Mouse (Mus musculus): ENCODE measurements around the gene Bfar.
"Not testable (repeated sequence)": the region's sequence is repeated elsewhere in the genome, so short reads cannot be mapped to it uniquely, and the experiment has no call there.

The Bfar gene

DNA sequence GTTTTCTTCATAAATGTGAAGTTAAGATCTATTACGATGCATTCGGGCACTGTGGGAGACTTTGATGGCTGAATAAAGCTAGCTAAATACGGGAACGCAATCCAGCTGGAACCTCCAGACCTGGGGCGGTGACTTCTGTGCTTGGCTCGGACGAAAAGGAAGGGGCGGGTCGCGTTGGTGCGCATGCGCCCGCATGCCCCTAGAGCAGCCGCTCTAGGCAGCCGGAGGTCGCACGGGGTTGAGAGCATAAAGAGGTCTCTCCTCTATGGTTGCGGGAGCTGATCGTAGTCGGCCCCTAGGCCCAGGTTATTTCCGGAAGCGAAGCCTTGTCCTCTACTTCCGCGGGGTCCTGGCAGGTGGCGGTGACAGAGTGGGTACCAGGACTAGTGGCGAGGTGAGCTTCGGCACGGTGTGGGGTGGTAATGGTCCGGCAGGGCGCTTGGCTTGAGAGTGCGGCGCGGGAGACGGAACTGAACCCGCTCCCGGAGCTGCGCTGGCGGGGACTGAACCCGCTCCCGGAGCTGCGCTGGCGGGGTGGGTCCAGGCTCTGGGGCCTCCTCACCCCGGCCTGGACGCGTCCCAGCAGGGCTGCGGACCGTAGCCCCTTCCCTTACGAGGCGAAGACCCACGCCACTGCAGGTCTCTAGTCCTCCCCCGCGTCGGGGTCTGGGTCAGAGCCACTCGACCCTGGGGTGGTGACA lies at the start of gene Bfar, which contains the start of gene 3110001I22Rik:
Gene Bfar (plus strand): TSS at position 174 of the 701 bp plus-strand sequence.
Gene 3110001I22Rik (plus strand): TSS at position 245 of the 701 bp plus-strand sequence.
- DNase-seq (ENCODE audit: low spot score): peak; percentile 63

DNA sequence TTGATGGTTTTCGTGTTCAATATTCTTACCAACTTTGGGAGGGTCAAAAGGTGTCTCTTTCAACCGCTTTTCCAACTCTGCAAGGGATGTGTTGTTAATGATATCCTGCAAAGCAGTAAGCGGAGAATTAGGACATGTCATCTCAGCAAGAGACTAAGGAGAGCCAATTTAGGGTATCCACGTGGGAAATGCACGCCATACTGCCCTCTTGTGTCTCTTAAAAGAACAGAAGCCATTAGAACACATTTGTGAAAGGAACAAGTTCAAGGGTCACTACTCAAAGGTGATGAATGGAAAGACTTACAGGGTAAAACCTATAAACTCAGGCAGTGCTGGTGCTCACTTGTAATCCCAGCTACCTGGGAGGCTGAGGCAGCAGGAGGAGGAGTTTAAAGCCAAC lies 43.3 kb upstream of the Bfar start:
- no peak for DNase-seq (ENCODE audit: low spot score)

DNA sequence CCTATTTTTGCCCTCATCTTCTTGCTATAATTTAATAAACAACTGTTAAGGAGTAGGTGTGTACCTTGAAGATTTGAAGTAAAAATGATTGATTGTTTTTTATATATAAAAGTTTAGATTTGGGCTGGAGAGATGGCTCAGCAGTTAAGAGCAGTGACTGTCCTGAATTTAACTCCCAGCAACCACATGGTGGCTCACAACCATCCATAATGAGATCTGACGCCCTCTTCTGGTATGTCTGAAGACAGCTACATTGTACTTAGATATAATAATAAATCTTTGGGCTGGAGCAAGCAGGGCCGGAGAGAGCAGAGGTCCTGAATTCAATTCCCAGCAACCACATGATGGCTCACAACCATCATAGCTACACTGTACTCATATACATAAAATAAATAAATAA lies 33.5 kb upstream of the Bfar start:
- DNase-seq (ENCODE audit: low spot score): not testable (repeated sequence)

DNA sequence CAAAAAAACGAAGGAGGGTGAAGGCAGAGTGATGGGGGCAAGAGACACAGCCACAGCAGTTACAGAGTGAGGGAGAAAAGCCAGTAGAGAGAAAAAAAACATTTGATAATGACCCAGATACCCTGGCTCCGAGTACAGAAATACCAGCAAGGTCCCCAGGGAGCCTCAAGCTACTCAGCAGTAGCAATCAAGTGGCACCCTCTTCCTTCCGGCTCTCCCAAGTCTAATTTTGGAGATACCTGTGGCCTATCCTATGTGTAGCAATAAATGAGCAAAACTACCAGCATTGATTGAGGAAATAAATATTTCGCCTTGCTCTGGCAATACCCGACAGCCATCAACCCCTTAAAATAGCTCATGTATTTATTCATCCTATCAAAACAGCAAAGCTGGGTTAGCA lies 32.1 kb upstream of the Bfar start:
- no peak for DNase-seq (ENCODE audit: low spot score)

DNA sequence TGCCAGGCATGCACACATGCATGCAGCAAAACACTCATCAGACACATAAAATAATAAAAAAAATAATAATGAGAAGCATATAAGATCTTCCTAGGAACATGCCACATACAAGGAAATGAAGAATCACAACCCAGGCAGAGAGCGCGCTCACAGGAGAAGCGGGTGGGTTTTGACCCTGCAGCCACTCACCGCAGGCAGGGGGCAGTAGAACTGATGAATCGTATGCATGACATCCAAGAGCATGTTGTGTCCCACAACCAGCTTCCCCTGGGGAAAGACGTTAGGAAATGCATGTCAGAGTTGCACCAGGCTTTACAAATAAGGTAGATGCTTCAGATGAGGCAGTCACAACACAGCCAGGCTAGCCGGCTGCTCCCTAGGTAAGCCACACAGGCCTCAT lies 31.6 kb upstream of the Bfar start:
- DNase-seq (ENCODE audit: low spot score): no peak

DNA sequence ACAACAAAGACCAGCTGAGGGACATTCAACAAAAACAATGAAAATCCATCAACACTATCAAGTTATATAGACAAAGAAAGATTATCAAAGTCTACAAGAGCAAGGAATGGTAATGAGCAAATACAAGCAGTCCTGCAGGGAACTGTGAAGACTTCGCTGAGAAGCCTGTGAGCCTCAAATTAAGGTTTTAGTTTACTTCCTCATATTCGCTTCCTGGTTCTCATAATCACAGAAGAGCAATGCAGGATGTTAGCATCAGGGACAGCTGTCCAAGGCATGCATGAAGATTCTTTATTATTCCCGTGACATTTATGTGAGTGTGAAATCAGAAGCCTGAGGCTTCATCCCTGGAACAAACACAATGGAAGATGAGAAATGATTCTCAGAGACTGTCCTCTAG lies 27.2 kb upstream of the Bfar start:
- DNase-seq (ENCODE audit: low spot score): no peak

DNA sequence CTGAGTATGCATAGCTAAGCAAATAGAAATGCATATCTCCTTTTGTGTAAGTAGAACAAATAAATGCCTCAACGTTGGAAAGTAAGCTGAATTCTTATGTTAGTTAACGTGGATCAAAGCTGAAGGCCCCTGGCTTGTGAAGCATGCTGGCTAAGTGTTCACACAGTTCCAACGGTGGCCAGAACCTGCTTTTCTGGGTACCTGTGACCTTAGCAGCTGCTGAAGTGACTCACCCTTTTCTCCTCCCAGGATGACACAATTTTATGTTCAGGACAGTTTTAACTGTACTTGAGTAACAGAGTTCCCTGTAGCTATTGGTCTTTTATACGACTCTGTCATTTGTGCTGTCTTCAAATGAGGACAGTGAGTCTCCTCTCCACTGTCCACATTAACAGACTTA lies 25.7 kb upstream of the Bfar start:
- no peak for DNase-seq (ENCODE audit: low spot score)

DNA sequence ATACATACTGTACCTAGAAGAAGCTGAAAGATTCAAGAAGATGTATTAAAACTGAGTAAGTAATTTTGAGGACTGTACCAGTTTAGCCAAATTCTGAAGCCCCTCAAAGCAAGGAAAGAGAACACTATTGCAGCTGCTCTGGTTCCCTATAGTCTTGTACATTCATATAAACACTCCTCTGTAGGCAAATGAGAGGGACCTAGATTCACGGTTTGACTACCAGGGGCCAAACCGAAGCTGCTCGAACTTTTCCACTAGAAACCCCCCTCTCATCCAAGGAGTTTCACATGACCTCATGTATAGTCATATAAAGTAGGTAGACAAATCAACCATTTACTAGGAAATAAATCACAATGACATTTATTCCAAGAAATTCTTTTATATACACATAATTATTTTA lies 12.8 kb upstream of the Bfar start:
- DNase-seq (ENCODE audit: low spot score): no peak

DNA sequence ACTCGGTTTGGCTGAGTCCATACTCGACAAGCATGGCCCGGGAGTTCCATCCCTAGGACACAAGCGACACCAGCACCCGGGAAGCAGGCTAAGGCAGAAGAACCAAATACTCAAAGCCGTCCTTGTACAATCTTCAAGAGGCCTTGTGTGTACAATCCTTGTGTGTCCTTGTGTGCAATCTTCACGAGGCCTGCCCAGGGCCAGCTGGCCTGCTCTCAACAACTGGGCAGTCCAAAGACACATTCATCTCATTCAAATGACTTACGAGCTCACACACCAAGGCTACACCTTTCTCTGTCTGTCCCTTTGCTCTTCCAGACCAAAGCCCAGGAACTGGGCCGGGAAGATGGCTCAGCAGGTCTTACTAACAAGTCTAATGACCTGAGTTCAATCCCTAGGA lies 10.9 kb upstream of the Bfar start:
- no peak for DNase-seq (ENCODE audit: low spot score)

DNA sequence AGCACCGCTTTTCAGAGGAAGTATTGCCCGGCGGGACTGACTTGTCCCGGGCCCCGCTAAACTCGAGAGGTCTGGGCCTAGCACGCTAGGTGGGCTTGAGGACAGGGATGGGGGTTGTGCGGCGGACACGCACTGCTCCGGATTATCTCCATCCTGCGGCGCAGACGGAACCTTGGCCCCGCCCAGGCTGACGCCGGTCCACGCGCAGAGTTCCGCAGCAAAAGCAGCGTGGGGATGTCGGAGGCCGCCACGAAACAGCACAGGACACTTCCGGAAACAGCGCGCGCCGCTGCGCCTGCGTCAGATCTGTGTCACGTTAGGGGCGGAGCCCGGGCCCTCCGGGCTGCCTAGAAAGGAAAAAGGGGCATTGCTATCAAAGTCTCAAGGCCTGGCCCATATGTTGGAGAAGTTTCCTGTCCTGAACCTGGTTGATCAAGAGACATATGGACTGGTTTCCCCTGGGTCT lies 3.7 kb upstream of the Bfar start, which contains the start of gene Parn:
Gene Parn (minus strand): TSS at position 293 of the 466 bp plus-strand sequence.
- DNase-seq (ENCODE audit: low spot score): peak; percentile 76

DNA sequence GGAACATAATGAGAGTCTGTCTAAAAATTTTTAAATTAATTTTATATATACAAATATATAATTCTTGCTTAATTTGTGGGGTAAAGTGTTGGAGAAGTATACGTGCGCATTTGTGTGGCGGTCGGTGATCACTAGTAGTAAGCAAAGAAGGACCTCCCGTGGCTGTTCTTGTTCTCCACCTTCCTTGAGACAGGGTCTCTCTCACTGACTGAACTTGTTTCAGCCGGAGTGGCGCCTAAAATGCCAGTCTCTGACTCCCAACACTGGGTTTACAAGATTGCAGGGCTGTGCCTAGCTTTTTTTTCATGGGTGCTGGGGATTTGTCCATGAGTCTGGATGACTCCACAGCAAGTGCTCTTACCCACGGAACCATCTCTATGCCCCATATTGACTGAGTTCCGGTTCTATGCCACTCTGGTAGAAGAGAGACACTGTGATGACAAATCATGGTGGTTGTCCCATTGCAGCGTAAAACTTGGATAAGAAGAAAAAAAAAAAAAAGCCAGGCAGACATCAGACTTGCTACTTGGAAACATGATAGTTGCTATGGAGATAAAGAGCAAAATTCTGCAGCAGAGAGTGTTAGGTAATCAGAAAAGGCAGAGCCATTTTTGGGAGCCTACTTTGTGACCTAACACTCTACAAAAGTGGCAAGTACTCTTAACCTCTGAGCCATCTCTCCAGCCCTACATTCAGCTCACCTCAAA lies 3.1 kb upstream of the Bfar start:
- DNase-seq (ENCODE audit: low spot score): no peak

DNA sequence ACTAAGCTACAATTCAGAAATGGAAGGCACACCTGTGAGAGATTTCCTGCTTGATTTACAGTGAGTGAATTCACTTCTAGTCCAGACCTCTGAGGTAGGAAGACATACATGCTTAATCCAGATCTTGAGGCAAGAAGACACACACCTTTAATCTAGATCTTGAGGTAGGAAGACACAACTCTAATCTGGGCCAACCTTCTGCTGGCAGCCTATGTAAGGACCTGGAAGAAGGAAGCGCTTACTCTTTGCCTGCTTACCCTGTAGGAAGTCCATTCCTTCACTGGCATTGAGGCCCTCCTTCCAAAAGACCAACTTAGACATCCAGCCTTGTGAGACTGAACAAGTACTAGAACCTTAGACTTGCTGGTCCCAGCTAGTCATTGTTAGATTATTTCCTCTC lies 2.4 kb upstream of the Bfar start:
- no peak for DNase-seq (ENCODE audit: low spot score)

DNA sequence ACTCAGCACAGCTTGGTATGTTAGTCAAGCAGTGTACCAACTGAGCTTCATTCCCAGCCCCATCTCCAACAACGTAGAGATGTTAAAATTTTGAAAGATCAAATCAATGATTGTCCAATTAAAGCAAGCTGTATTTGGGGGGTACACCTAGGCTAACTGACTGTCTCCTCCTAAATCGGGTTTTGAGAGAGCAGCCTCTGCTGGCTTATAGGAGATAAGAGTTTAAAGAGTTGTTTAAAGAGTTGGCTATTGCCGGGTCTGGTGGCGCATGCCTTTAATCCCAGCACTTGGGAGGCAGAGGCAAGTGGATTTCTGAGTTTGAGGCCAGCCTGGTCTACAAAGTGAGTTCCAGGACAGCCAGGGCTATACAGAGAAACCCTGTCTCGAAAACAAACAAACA lies 762 bp upstream of the Bfar start:
- DNase-seq (ENCODE audit: low spot score): not testable (repeated sequence)

DNA sequence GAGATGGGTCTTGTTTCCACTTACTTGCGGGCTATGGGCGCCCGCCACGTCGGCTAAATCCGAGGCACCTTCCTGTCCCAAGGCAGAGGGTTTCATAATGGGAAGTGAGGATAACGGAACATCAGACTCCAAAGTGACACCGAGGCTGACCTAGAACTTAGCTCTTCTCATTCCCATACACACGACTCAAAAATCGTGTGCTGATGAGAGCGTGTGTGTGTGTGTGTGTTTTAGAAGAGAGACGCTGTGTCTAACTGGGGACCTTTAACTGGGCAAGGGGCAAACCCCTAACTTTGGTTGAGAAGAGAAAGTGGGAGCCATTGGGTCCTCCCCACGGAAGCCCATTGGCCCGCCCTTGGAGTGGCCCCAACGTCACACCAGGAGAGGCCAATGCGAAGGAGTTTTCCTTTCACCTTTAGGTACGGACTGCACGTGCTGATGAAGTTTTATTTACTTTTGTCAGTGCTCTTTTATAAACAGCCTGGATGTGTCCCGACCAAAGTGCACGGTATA lies 784 bp downstream of the Bfar start:
- DNase-seq (ENCODE audit: low spot score): no peak

DNA sequence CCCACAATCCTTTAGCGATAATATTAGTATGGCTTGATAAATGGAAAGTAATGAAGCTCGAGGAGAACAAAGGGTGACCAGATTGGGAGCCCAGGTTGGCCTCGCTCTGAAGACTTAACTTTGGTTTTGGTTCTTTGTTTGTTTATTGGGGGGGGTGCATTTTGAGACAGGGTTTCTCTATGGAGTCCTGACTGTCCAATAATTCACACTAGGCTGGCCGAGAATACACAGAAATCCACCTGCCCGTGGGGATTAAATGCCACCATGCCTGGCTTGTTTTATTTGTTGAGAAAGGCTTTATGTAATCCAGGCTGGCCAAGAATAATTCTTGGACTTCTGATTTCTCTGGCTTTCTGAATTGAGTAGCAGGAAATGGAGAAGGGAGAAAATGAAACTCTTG lies 1.5 kb downstream of the Bfar start:
- DNase-seq (ENCODE audit: low spot score): no peak

DNA sequence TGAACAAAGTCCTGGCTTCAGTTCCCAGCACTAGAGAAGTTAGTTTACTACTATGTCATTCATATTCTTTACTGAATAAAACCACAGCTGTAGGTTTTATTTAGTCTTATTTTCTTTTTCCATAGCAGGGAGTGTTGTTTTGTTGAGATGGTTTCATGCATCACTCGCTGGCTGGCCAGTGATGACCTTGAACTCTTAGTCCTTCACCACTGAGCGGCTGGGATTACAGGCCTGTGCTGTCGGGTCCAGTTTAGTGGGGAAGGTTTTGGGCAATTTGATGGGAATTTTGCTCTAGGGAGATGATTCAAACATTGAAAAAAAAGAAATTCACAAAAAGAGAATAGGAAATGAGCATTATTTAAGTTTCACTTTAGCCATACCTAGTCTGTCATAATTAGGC lies 2.9 kb downstream of the Bfar start:
- no peak for DNase-seq (ENCODE audit: low spot score)

DNA sequence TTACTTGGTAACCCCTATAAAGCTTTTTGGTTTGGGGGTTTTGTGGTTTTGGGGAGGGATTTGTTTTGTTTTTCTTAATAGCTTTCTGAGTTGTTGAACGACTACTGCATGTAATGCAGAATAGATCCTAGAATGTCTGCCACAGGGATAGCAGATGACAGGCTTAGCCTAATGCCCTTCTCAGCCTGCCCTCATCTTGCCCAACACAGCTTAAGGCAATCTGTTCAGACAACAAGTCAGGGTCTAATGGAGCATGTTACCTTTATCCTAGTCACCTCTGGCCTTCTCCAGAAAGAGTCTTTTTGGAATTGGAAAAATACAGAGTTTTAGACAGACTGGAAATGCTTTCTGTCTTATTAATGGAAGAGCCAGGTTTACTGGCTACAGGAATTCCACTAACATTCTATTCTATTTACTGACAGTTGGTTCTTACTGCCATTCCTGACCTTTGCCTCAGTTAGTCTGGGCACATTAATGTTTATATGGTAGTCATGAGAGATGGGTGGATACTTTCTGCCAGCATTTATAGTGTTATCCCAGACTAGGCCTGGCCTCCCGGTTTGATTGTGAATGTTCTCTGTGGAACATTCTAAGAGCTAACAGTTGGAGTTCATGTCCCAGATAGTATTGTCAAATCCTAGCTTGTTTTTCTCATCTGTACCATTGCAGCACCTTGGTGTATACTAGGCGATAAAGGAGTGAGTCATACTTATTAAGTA lies 7.1 kb downstream of the Bfar start:
- DNase-seq (ENCODE audit: low spot score): no peak

DNA sequence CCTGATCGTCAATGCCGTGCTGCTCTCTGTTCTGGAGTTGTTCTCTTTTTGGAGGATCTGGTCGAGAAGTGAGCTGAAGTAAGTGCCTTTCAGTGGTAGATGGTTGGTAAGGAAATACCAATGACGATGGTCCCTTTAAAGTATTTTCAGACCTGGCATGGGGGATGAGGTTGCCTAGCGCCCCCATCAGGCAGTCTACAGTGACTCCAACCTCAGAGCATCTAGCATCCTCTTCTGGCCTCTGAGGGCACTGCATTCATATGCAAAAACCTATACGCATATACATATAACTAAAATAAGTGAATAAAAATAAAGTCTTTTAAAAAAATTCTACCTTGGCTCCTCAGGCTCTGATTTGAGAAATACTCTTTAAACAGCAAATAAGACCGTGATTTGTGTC lies 27.3 kb downstream of the Bfar start:
- DNase-seq (ENCODE audit: low spot score): no peak

DNA sequence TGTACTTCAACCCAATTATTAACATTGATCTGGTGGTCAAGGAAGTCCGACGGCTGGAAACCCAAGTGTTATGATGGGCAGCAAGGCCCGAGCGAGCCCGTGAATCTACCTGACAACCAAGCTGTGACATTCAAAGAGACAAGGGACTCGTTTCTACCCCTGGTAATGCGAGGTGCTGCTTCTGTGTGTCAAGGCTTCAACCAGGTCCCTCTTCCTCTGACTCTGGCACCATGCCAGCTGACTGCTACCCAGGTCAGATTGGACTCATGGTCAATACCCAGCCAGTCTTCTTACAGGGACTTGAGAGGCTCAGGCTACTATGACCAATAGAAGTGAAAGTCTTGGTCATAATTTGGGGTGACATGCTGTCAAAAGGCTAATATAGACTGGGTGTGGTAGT lies 30.5 kb downstream of the Bfar start:
- no peak for DNase-seq (ENCODE audit: low spot score)

DNA sequence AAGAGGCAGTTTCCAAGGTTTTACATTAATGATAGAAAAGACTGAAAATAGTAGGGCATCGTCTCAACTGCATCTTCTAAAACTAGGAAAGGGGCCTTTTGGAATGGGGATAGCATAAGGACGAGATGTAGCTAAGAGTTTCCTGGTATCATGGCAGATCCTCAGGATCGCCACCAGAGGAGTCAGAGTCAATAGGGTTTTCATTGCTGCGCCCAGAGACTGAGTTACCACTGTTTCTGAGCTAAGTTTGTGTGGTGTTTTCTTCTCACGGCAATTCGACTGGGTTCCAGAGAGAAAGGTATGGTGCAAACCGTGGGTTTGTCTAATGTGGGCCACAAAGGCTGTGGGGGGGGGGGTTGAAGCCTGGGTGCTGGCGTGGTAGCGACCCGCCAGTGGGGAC lies 33.0 kb downstream of the Bfar start:
- DNase-seq (ENCODE audit: low spot score): no peak

DNA sequence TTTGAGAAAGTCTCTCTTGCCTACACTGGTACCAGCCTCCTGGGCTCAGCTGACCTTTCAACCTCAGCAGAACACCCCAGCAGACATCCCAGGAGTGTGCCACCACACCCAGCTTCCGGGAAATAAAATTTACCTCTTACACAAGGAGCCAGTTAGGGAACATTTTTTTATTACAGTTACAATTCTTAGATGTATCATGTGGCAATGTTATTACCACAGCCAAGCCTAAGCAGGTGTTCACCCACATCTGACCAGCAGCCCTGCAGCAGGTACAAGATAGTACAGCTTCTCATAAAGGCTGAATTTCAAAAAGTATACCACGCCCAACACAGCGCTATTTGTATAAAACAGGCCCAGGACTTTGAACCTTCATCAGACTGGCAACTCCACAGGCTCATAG lies 43.3 kb downstream of the Bfar start:
- no peak for DNase-seq (ENCODE audit: low spot score)

DNA sequence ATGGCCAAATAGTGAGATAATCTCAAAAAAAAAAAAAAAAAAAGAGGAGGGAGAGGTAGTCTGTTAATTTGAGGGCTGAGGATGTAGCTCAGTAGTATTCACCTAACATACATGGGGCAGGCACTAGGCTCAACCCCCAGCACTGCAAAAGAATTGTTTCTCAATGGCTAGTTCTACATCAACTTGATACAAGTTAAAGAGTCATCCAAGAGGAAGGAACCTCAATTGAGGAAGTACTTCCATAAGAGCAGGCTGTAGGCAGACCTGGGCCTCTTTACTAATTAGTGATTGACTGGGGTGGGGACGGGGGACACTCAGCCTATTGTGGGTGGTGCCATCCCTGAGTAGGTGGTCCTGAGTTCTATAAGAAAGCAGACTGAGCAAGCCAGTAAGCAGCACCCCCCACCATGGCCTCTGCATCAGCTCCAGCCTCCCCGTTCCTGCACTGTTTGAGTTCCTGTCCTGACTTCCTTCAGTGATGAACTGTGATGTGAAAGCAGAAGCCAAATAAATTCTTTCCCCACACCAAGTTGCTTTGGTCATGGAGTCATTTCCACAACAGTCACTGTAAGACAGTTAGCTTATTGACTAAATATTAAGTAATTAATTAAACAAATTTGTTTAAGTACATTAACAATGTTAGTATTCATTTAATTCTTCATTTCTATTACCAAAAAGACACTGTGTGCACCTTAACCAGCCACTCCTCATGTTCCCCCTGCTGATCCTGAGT lies 45.3 kb downstream of the Bfar start:
- no peak for DNase-seq (ENCODE audit: low spot score)

Measured in layer of hippocampus, adult 9-10 months (tissue).